Mouse (Mus musculus) hindbrain, embryonic 10.5 days (tissue): Measurements from ENCODE around the gene Dgcr8. TPM values are rescaled to one million over a fixed set of nuclear protein-coding genes. Genes with fewer than 3 reads are reported as not detected.
A peak's percentile ranks its signal among the peaks of the same experiment; 100 is the strongest.

Source experiments
- microRNA counts: library from miRNA; unstranded; fragments of <30 nt; microRNA quantifications from one replicate; lab custom pipeline; 2017
- polyA plus RNA-seq: library from polyadenylated mRNA; unstranded; fragments of >200 nt; fragmentation: Nextera tagmentation; extraction: Ambion mirVana; gene quantifications from 2 replicates; pipeline ENCODE4 v1.2.1, GENCODE M21; 2016

Gene Dgcr8
- polyA plus RNA-seq, 1 experiment from 2014 or later = 37.4 TPM

MicroRNA genes within 50 kb of the gene (microRNA counts, 519-probe panel; counts per million panel counts)
- microRNA mmu-miR-1306 (lab: Ali Mortazavi, UCI) (1,255 counts per million, percentile 77 among the panel's probes with 10 or more counts), microRNA mmu-miR-185 (lab: Ali Mortazavi, UCI) (1,255 counts per million, percentile 77 among the panel's probes with 10 or more counts)

Other genes with a start within 250 kb of the Dgcr8 start
- gene Dgcr6, start 236.4 kb downstream of the Dgcr8 start, polyA plus RNA-seq = 153 and 167 TPM in 2 replicates
- 9.7 and 13.4 TPM in 2 replicates for gene Prodh, start 199.0 kb downstream of the Dgcr8 start, polyA plus RNA-seq
- 2.1 and 2.8 TPM in 2 replicates for gene Rtn4r, start 161.6 kb downstream of the Dgcr8 start, polyA plus RNA-seq
- 0.12 TPM in 1 of 2 replicates, not detected in the other for gene Ccdc188, start 71.4 kb downstream of the Dgcr8 start, polyA plus RNA-seq
- 13.0 and 13.7 TPM in 2 replicates for gene Zdhhc8, start 54.1 kb downstream of the Dgcr8 start, polyA plus RNA-seq
- gene Trmt2a, start 40.6 kb downstream of the Dgcr8 start, polyA plus RNA-seq = 130 and 133 TPM in 2 replicates
- gene Ranbp1, start 40.5 kb downstream of the Dgcr8 start, polyA plus RNA-seq = 1,091 and 1,220 TPM in 2 replicates
- gene Gm49776, start 30.9 kb downstream of the Dgcr8 start, polyA plus RNA-seq = 0.72 TPM in 1 of 2 replicates, not detected in the other
- 45.5 and 52.8 TPM in 2 replicates for gene Tango2, start 58.9 kb upstream of the Dgcr8 start, polyA plus RNA-seq
- 99.5 and 115 TPM in 2 replicates for gene Arvcf, start 58.9 kb upstream of the Dgcr8 start, polyA plus RNA-seq
- gene Txnrd2, start 137.1 kb upstream of the Dgcr8 start, polyA plus RNA-seq = 30.5 and 34.7 TPM in 2 replicates
- 62.5 and 67.9 TPM in 2 replicates for gene Comt, start 137.6 kb upstream of the Dgcr8 start, polyA plus RNA-seq
- gene Gnb1l, start 209.5 kb upstream of the Dgcr8 start, polyA plus RNA-seq = 16.8 and 19.5 TPM in 2 replicates
- 2.2 and 2.7 TPM in 2 replicates for gene Rtl10, start 209.7 kb upstream of the Dgcr8 start, polyA plus RNA-seq